Mouse (Mus musculus): Measurements from ENCODE around the gene Col2a1.

- TF ChIP-seq E2F4 (IDR thresholded peaks at IDR 0.05; ENCODE audit: insufficient replicate concordance, low read depth, low read length): no peak
- TF ChIP-seq HCFC1 (IDR thresholded peaks at IDR 0.05; ENCODE audit: low read depth, low read length): no peak
- no peak for TF ChIP-seq CTCF (conservative IDR thresholded peaks at IDR 0.05 in 1 of 2, IDR thresholded peaks at IDR 0.05 in 1 of 2; ENCODE audit: low read depth in 2 of 2, low read length in 2 of 2)
- no peak for TF ChIP-seq KAT2A (IDR thresholded peaks at IDR 0.05; ENCODE audit: insufficient replicate concordance, low read length)
- TF ChIP-seq ETS1 (conservative IDR thresholded peaks at IDR 0.05; ENCODE audit: low read depth, low read length): no peak
- TF ChIP-seq CHD2 (IDR thresholded peaks at IDR 0.05; ENCODE audit: low read length): no peak
- TF ChIP-seq ZMIZ1 (IDR thresholded peaks at IDR 0.05; ENCODE audit: low read depth, low read length): no peak
- no peak for TF ChIP-seq POLR2A (IDR thresholded peaks at IDR 0.05; ENCODE audit: low read depth, low read length)
- TF ChIP-seq CHD1 (IDR thresholded peaks at IDR 0.05; ENCODE audit: low read depth, low read length): no peak
- no peak for TF ChIP-seq BHLHE40 (IDR thresholded peaks at IDR 0.05; ENCODE audit: low read depth, low read length)
- no peak for TF ChIP-seq GABPA (IDR thresholded peaks at IDR 0.05; ENCODE audit: insufficient replicate concordance, low read depth, low read length)
- no peak for TF ChIP-seq POLR2AphosphoS2 (IDR thresholded peaks at IDR 0.05; ENCODE audit: low read depth, low read length)
- TF ChIP-seq NRF1 (IDR thresholded peaks at IDR 0.05; ENCODE audit: low read depth, low read length): no peak
- no peak for TF ChIP-seq USF1 (IDR thresholded peaks at IDR 0.05; ENCODE audit: low read depth, low read length)
Observed at GRCm38 (mm10) chr15:98023137-98023536, 18.6 kb upstream of the Col2a1 start.
